Mouse (Mus musculus): Measurements from ENCODE around the gene Gm3476. TPM values are rescaled to one million over a fixed set of nuclear protein-coding genes. Genes with fewer than 3 reads are reported as not detected.
"Not testable (repeated sequence)": the region's sequence is repeated elsewhere in the genome, so short reads cannot be mapped to it uniquely, and the experiment has no call there.

The Gm3476 gene
- polyA plus RNA-seq (2014; fragmentation: Nextera tagmentation; extraction: Ambion mirVana), result not detected in 2 replicates

- no CpG with 5 or more reads among the region's 1 CpGs for WGBS
- not testable (repeated sequence) for H3K4me2 ChIP-seq (ENCODE audit: low read depth, severe bottlenecking); H3K9me3 ChIP-seq (ENCODE audit: control insufficient read depth, low read length); H3K4me1 ChIP-seq (ENCODE audit: control insufficient read depth, insufficient read depth, low read length); ATAC-seq (ENCODE audit: insufficient number of reproducible peaks, low FRiP score, low TSS enrichment, low read depth); H3K9ac ChIP-seq (ENCODE audit: low read length); DNase-seq (ENCODE audit: low spot score); H3K36me3 ChIP-seq (ENCODE audit: control insufficient read depth, insufficient read depth, low read length); H3K4me3 ChIP-seq (ENCODE audit: low read depth, low read length); H3K27ac ChIP-seq (replicated peaks; ENCODE audit: low read depth, low read length); H3K27me3 ChIP-seq (ENCODE audit: control insufficient read depth, insufficient read depth, low read length)
Measured at GRCm38 (mm10) chr14:6125707-6126106, at the start of gene Gm3476. Gene Gm3476 (minus strand): TSS chr14:6125807.

- not testable (repeated sequence) for H3K27ac ChIP-seq (replicated peaks; ENCODE audit: low read depth, low read length); DNase-seq (ENCODE audit: low spot score); H3K36me3 ChIP-seq (ENCODE audit: control insufficient read depth, insufficient read depth, low read length); H3K4me2 ChIP-seq (ENCODE audit: low read depth, severe bottlenecking); H3K9ac ChIP-seq (ENCODE audit: low read length); H3K4me3 ChIP-seq (ENCODE audit: low read depth, low read length); H3K4me1 ChIP-seq (ENCODE audit: control insufficient read depth, insufficient read depth, low read length); H3K9me3 ChIP-seq (ENCODE audit: control insufficient read depth, low read length); H3K27me3 ChIP-seq (ENCODE audit: control insufficient read depth, insufficient read depth, low read length); ATAC-seq (ENCODE audit: insufficient number of reproducible peaks, low FRiP score, low TSS enrichment, low read depth)
- WGBS, result 83% methylated on average over 2 of the region's 9 CpGs
Measured at GRCm38 (mm10) chr14:6163538-6163937, 37.9 kb upstream of the Gm3476 start.

GRCm38 (mm10) chr14:6161085-6161484 lies 35.5 kb upstream of the Gm3476 start:
- H3K27ac ChIP-seq (replicated peaks; ENCODE audit: low read depth, low read length); H3K9ac ChIP-seq (ENCODE audit: low read length); H3K4me3 ChIP-seq (ENCODE audit: low read depth, low read length); H3K36me3 ChIP-seq (ENCODE audit: control insufficient read depth, insufficient read depth, low read length); DNase-seq (ENCODE audit: low spot score); H3K4me2 ChIP-seq (ENCODE audit: low read depth, severe bottlenecking); H3K9me3 ChIP-seq (ENCODE audit: control insufficient read depth, low read length); ATAC-seq (ENCODE audit: insufficient number of reproducible peaks, low FRiP score, low TSS enrichment, low read depth); H3K27me3 ChIP-seq (ENCODE audit: control insufficient read depth, insufficient read depth, low read length); H3K4me1 ChIP-seq (ENCODE audit: control insufficient read depth, insufficient read depth, low read length): not testable (repeated sequence)
- no CpG with 5 or more reads among the region's 1 CpGs for WGBS

- H3K9ac ChIP-seq (ENCODE audit: low read length); H3K36me3 ChIP-seq (ENCODE audit: control insufficient read depth, insufficient read depth, low read length); H3K4me1 ChIP-seq (ENCODE audit: control insufficient read depth, insufficient read depth, low read length); H3K9me3 ChIP-seq (ENCODE audit: control insufficient read depth, low read length); H3K27ac ChIP-seq (replicated peaks; ENCODE audit: low read depth, low read length); H3K27me3 ChIP-seq (ENCODE audit: control insufficient read depth, insufficient read depth, low read length): not testable (repeated sequence)
- DNase-seq (ENCODE audit: low spot score), result peak; percentile 86
- WGBS, result 1% methylated on average over 33 of the region's 51 CpGs
- H3K4me3 ChIP-seq (ENCODE audit: low read depth, low read length), result peak within 1 kb of the TSS; percentile 17; the same call in 1 of the 2 replicates
- peak within 1 kb of the TSS; percentile 25; the same call in 1 of the 2 replicates for H3K4me2 ChIP-seq (ENCODE audit: low read depth, severe bottlenecking)
- ATAC-seq (ENCODE audit: insufficient number of reproducible peaks, low FRiP score, low TSS enrichment, low read depth), result 0 out of 2 replicates have a peak, but pooled peaks have one; percentile 82
Measured at GRCm38 (mm10) chr14:6108272-6108925, 17.2 kb downstream of the Gm3476 start, which contains the start of gene Gm3468. Gene Gm3468 (minus strand): TSS chr14:6108665.

GRCm38 (mm10) chr14:6107500-6107899 lies 18.1 kb downstream of the Gm3476 start:
- 12% methylated on average over 8 of the region's 9 CpGs for WGBS
- not testable (repeated sequence) for H3K27ac ChIP-seq (replicated peaks; ENCODE audit: low read depth, low read length); ATAC-seq (ENCODE audit: insufficient number of reproducible peaks, low FRiP score, low TSS enrichment, low read depth); H3K9me3 ChIP-seq (ENCODE audit: control insufficient read depth, low read length); H3K4me1 ChIP-seq (ENCODE audit: control insufficient read depth, insufficient read depth, low read length); H3K9ac ChIP-seq (ENCODE audit: low read length); H3K27me3 ChIP-seq (ENCODE audit: control insufficient read depth, insufficient read depth, low read length); H3K36me3 ChIP-seq (ENCODE audit: control insufficient read depth, insufficient read depth, low read length); H3K4me3 ChIP-seq (ENCODE audit: low read depth, low read length)
- peak; percentile 20 for DNase-seq (ENCODE audit: low spot score)
- H3K4me2 ChIP-seq (ENCODE audit: low read depth, severe bottlenecking), result peak overlapping the region; percentile 25; the same call in 1 of the 2 replicates

GRCm38 (mm10) chr14:6093842-6094241 lies 31.8 kb downstream of the Gm3476 start, which contains the start of gene Gm8206:
Gene Gm8206 (minus strand): TSS chr14:6093942.
- H3K27me3 ChIP-seq (ENCODE audit: control insufficient read depth, insufficient read depth, low read length); H3K9me3 ChIP-seq (ENCODE audit: control insufficient read depth, low read length); H3K9ac ChIP-seq (ENCODE audit: low read length); H3K4me3 ChIP-seq (ENCODE audit: low read depth, low read length); DNase-seq (ENCODE audit: low spot score); H3K4me2 ChIP-seq (ENCODE audit: low read depth, severe bottlenecking); H3K36me3 ChIP-seq (ENCODE audit: control insufficient read depth, insufficient read depth, low read length); ATAC-seq (ENCODE audit: insufficient number of reproducible peaks, low FRiP score, low TSS enrichment, low read depth); H3K4me1 ChIP-seq (ENCODE audit: control insufficient read depth, insufficient read depth, low read length); H3K27ac ChIP-seq (replicated peaks; ENCODE audit: low read depth, low read length): not testable (repeated sequence)
- 91% methylated on average over 2 of the region's 3 CpGs for WGBS

GRCm38 (mm10) chr14:6058167-6058566 lies 67.4 kb downstream of the Gm3476 start, which contains the start of gene Gm6337:
Gene Gm6337 (minus strand): TSS chr14:6058267.
- ATAC-seq (ENCODE audit: insufficient number of reproducible peaks, low FRiP score, low TSS enrichment, low read depth), result not testable (repeated sequence)
- 95% methylated on average over 2 of the region's 4 CpGs for WGBS

More at GRCm38 (mm10) chr14:6058167-6058566, 67.4 kb downstream of the Gm3476 start, which contains the start of gene Gm6337:
- H3K9me3 ChIP-seq (ENCODE audit: control insufficient read depth, low read length); H3K4me3 ChIP-seq (ENCODE audit: low read depth, low read length); H3K27ac ChIP-seq (replicated peaks; ENCODE audit: low read depth, low read length); DNase-seq (ENCODE audit: low spot score); H3K9ac ChIP-seq (ENCODE audit: low read length); H3K27me3 ChIP-seq (ENCODE audit: control insufficient read depth, insufficient read depth, low read length); H3K4me2 ChIP-seq (ENCODE audit: low read depth, severe bottlenecking); H3K36me3 ChIP-seq (ENCODE audit: control insufficient read depth, insufficient read depth, low read length); H3K4me1 ChIP-seq (ENCODE audit: control insufficient read depth, insufficient read depth, low read length): not testable (repeated sequence)
